Mouse (Mus musculus) limb, embryonic 11.5 days (tissue): Measurements from ENCODE around the gene Klk5. TPM values are rescaled to one million over a fixed set of nuclear protein-coding genes. Genes with fewer than 3 reads are reported as not detected.

ENCODE experiments used
- ATAC-seq: fragments of 200-750 bp; cut with Nextera tagmentation; 2 replicates; pipeline ENCODE4 v1.8.0; 2017; ENCODE audit warnings: low read depth; ENCODE audit not compliant: insufficient number of reproducible peaks, low FRiP score, low TSS enrichment
- DNase-seq: peaks from one replicate; pipeline ENCODE4 v3.0.0-alpha.2; 2015; ENCODE audit warnings: low spot score
- H3K27ac ChIP-seq: fragments of 300-500 bp; sonication (generic); replicated peaks from 2 replicates; pipeline ENCODE4 v1.5.1; 2014; ENCODE audit warnings: low read depth, mild to moderate bottlenecking, low read length
- H3K27me3 ChIP-seq: fragments of 300-500 bp; sonication (generic); 2 replicates; pipeline ENCODE4 v1.6.1; 2014; ENCODE audit warnings: mild to moderate bottlenecking, low read length, mixed read lengths; ENCODE audit not compliant: control insufficient read depth, insufficient read depth
- H3K36me3 ChIP-seq: fragments of 300-500 bp; sonication (generic); 2 replicates; pipeline ENCODE4 v1.6.1; 2014; ENCODE audit warnings: mild to moderate bottlenecking, low read length, moderate library complexity, mixed read lengths; ENCODE audit not compliant: control insufficient read depth, insufficient read depth
- H3K4me1 ChIP-seq: fragments of 300-500 bp; sonication (generic); 2 replicates; pipeline ENCODE4 v1.6.1; 2014; ENCODE audit warnings: low read length, mixed read lengths; ENCODE audit not compliant: control insufficient read depth, insufficient read depth
- H3K4me2 ChIP-seq: fragments of 300-500 bp; sonication (generic); 2 replicates; pipeline ENCODE4 v1.6.1; 2014; ENCODE audit warnings: low read depth, mild to moderate bottlenecking, moderate library complexity; ENCODE audit not compliant: severe bottlenecking
- H3K4me3 ChIP-seq: fragments of 300-500 bp; sonication (generic); 2 replicates; pipeline ENCODE4 v1.5.1; 2014; ENCODE audit warnings: low read depth, low read length
- H3K9ac ChIP-seq: fragments of 300-500 bp; sonication (generic); 2 replicates; pipeline ENCODE4 v1.6.1; 2014; ENCODE audit warnings: mild to moderate bottlenecking, low read length
- H3K9me3 ChIP-seq: fragments of 300-500 bp; sonication (generic); 2 replicates; pipeline ENCODE4 v1.6.1; 2016; ENCODE audit warnings: low read length; ENCODE audit not compliant: control insufficient read depth
- WGBS: fragments of 180-500 bp; shearing (Covaris S2); extraction: QIAGEN DNeasy Blood & Tissue Kit; methylation state at CpG from one replicate; pipeline ENCODE4 v1.1.7; 2014; 5-methylcytosine and 5-hydroxymethylcytosine counted together
- polyA plus RNA-seq: library from polyadenylated mRNA; unstranded; fragments of >200 nt; fragmentation: Nextera tagmentation; extraction: Ambion mirVana; gene quantifications from 2 replicates; pipeline ENCODE4 v1.2.1, GENCODE M21; 2014

Klk5 gene
- polyA plus RNA-seq, 1 experiment from 2014 or later: not detected

DNA sequence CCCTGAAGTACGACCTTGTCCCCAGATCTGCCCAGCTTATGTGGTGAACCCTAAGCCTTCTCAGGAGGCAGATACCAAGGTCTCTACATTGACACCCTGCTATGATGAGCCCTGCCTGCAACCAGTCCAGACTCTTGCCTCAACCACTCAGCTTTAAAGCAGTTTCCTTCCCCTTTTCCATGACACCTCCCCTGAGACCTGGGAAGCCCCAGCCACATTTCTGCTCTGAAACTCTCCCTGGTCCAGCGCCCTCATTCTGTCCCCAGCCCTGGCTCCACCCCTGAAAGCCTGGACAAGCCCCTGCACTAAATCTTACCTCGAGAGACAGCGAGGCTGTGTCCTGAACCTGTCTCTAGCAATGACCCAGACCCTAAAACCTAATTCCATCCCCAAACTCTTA is 41.0 kb downstream of the Klk5 start:
- H3K27me3 ChIP-seq: no peaks in the 10 kb centered on the region
- H3K4me2 ChIP-seq: no peak overlapping the region; the same call in 1 of the 2 replicates
- H3K4me1 ChIP-seq: peaks cover 5% of the 10 kb centered on the region; the same call in 1 of the 2 replicates
- H3K9ac ChIP-seq: no peak overlapping the region
- no peak overlapping the region for H3K27ac ChIP-seq
- H3K36me3 ChIP-seq: no peaks in the 10 kb centered on the region
- WGBS: 23% methylated on average over 4 of the region's 4 CpGs
- H3K4me3 ChIP-seq: no peak overlapping the region
- DNase-seq (no peak), ATAC-seq (no peak)
- no peaks in the 10 kb centered on the region for H3K9me3 ChIP-seq

DNA sequence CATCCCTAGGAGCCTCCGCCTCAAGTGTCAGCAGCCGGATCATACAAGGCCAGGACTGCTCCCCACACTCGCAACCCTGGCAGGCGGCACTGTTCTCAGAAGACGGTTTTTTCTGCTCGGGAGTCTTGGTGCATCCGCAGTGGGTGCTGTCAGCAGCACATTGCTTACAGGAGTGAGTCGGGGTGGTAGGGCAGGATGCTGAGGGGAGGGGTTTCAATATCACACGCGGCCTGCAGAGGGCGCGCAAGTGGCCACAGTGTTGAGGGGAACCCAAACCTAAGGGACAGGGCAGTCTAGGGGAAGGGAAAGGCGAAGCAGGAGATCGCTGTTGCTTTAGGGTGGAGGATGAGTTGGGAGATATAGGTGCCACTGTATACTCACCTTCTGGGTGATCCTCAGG is 41.8 kb downstream of the Klk5 start:
- Histone ChIP-seq H3K27ac (no peak overlapping the region), H3K27me3 (no peaks in the 10 kb centered on the region), H3K9me3 (no peaks in the 10 kb centered on the region), H3K4me3 (no peak overlapping the region), H3K4me1 (peaks cover 5% of the 10 kb centered on the region; the same call in 1 of the 2 replicates), H3K36me3 (no peaks in the 10 kb centered on the region), H3K4me2 (peak overlapping the region; percentile 24; the same call in 1 of the 2 replicates), H3K9ac (no peak overlapping the region)
- DNase-seq (peak; percentile 77), ATAC-seq (0 out of 2 replicates have a peak, but pooled peaks have one; percentile 18)
- 13% methylated on average over 14 of the region's 14 CpGs for WGBS

DNA sequence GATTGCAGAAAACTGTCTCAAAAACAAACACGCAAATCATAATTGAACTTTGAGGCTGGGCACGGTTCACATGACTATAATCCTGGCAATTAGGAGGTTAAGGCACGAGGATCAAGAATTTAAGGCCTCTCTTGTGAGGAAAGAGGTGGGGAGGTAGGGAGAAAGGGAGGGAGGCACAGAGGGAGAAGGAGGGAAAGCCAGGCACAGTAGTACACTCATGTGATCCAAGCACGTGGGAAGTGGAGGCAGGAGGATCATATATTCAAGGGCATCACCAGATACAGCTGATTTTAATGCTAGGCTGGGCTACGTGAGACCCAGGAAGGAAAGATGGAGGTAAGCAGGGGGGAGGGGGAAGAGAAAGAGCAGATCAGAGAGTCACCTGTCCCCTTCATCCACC is 49.6 kb downstream of the Klk5 start:
- 64% methylated on average over 5 of the region's 5 CpGs for WGBS
- Histone ChIP-seq H3K9ac (no peak overlapping the region), H3K27me3 (no peaks in the 10 kb centered on the region), H3K4me3 (no peak overlapping the region), H3K4me2 (no peak overlapping the region), H3K4me1 (no peaks in the 10 kb centered on the region), H3K27ac (no peak overlapping the region), H3K9me3 (no peaks in the 10 kb centered on the region), H3K36me3 (no peaks in the 10 kb centered on the region)
- ATAC-seq (no peak), DNase-seq (no peak)

DNA sequence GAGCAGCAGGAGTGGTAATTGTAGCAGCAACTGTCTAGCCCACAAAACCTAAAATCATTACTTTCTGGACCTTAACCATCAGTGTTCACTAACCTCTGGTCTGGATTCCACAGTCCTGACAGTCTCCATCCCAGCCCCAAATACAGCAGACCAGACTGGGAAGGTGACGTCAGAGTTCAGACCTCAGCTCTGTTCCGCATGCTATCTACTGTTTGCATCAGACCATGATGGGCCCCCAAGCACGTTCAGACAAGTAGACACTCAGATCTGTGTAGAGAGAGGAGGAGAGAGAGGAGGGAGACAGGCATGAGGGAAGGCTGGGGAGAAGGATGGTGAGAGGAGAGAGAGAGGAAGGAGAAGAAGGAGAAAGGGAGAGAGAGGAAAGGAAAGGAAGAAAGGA is 50.0 kb downstream of the Klk5 start:
- Histone ChIP-seq H3K4me2 (no peak overlapping the region), H3K4me3 (no peak overlapping the region), H3K4me1 (no peaks in the 10 kb centered on the region), H3K9me3 (no peaks in the 10 kb centered on the region), H3K27me3 (no peaks in the 10 kb centered on the region), H3K9ac (no peak overlapping the region), H3K27ac (no peak overlapping the region), H3K36me3 (no peaks in the 10 kb centered on the region)
- WGBS: 57% methylated on average over 3 of the region's 3 CpGs
- DNase-seq (no peak), ATAC-seq (no peak)

DNA sequence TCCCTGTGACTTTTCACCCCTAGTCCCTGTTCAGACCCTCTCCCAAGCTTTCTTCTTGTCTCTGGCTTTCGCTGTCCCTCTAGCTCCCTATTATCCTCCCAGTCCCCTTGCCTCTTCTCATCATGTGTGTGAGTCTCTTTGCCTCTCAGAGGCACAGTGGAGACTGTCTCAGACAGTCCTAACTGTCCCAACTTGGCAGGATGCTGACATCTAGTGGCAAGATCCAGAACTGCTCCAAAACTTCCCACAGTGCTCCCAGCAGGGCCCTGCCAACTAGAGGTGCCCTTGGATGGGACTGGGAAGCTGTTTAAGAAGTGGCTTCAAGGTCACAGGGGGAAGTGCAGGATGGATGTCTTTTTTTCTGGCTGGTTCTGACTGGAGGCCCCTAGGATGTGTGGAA is 53.1 kb downstream of the Klk5 start:
- 13% methylated on average over 1 of the region's 1 CpGs for WGBS
- H3K9ac ChIP-seq: no peak overlapping the region

More for the DNA sequence above, 53.1 kb downstream of the Klk5 start:
- DNase-seq: peak; percentile 92
- Histone ChIP-seq H3K4me3 (no peak overlapping the region), H3K4me1 (no peaks in the 10 kb centered on the region), H3K4me2 (no peak overlapping the region), H3K9me3 (no peaks in the 10 kb centered on the region), H3K27ac (no peak overlapping the region), H3K36me3 (no peaks in the 10 kb centered on the region), H3K27me3 (no peaks in the 10 kb centered on the region)
- ATAC-seq: peak; percentile 82

Other genes with a start within 250 kb of the Klk5 start
- gene Zfp819, start 234.8 kb upstream of the Klk5 start, polyA plus RNA-seq: 0.79 and 1.1 TPM in 2 replicates
- gene Ceacam18, start 207.3 kb upstream of the Klk5 start, polyA plus RNA-seq: not detected in 2 replicates
- 0.17 and 0.33 TPM in 2 replicates for gene Siglece, start 181.8 kb upstream of the Klk5 start, polyA plus RNA-seq
- 10.5 and 10.8 TPM in 2 replicates for gene Ctu1, start 170.0 kb upstream of the Klk5 start, polyA plus RNA-seq
- gene Klk14, start 151.6 kb upstream of the Klk5 start, polyA plus RNA-seq: not detected in 2 replicates
- gene Klk13, start 129.4 kb upstream of the Klk5 start, polyA plus RNA-seq: 0.48 and 1.0 TPM in 2 replicates
- gene Klk12, start 73.1 kb upstream of the Klk5 start, polyA plus RNA-seq: not detected in 2 replicates
- not detected in 2 replicates for gene Klk11, start 67.4 kb upstream of the Klk5 start, polyA plus RNA-seq
- gene Klk10, start 60.9 kb upstream of the Klk5 start, polyA plus RNA-seq: 0.15 TPM in 1 of 2 replicates, not detected in the other
- not detected in 2 replicates for gene Klk9, start 50.1 kb upstream of the Klk5 start, polyA plus RNA-seq
- 15.8 and 16.1 TPM in 2 replicates for gene Klk8, start 44.4 kb upstream of the Klk5 start, polyA plus RNA-seq
- 0.23 TPM in 1 of 2 replicates, not detected in the other for gene Klk7, start 30.7 kb upstream of the Klk5 start, polyA plus RNA-seq
- 0.24 TPM in 1 of 2 replicates, not detected in the other for gene Klk6, start 17.5 kb upstream of the Klk5 start, polyA plus RNA-seq
- gene Klk4, start 39.2 kb downstream of the Klk5 start, polyA plus RNA-seq: 0.16 TPM in 2 replicates
- gene Klk15, start 91.8 kb downstream of the Klk5 start, polyA plus RNA-seq: not detected in 2 replicates
- gene Klk1b8, start 108.7 kb downstream of the Klk5 start, polyA plus RNA-seq: not detected in 2 replicates
- not detected in 2 replicates for gene Klk1b1, start 124.8 kb downstream of the Klk5 start, polyA plus RNA-seq
- not detected in 2 replicates for gene Klk1b9, start 134.1 kb downstream of the Klk5 start, polyA plus RNA-seq
- gene Klk1b11, start 153.9 kb downstream of the Klk5 start, polyA plus RNA-seq: not detected in 2 replicates
- gene Klk1b26, start 170.2 kb downstream of the Klk5 start, polyA plus RNA-seq: not detected in 2 replicates
- gene Klk1b27, start 210.3 kb downstream of the Klk5 start, polyA plus RNA-seq: not detected in 2 replicates